Mouse (Mus musculus) heart, embryonic 10.5 days (tissue): ENCODE measurements at regions not wholly inside any gene's neighbourhood (a gene's known extent, or its start where the extent isn't known, plus 50 kb on each side); places are given as distances from the start of the nearest gene placed in this dataset.
"Not testable (repeated sequence)": the region's sequence is repeated elsewhere in the genome, so short reads cannot be mapped to it uniquely, and the experiment has no call there.

Experiments used
- DNase-seq: peaks from one replicate; pipeline ENCODE4 v3.0.0-alpha.2; 2017; ENCODE audit warnings: low spot score
- H3K27ac ChIP-seq: fragments of 300-500 bp; sonication (generic); 2 replicates; pipeline ENCODE4 v1.5.1; 2016; ENCODE audit warnings: mild to moderate bottlenecking
- H3K27me3 ChIP-seq: fragments of 300-500 bp; sonication (generic); 2 replicates; pipeline ENCODE4 v1.6.1; 2016; ENCODE audit warnings: mild to moderate bottlenecking; ENCODE audit not compliant: poor library complexity, insufficient read depth, severe bottlenecking
- H3K36me3 ChIP-seq: fragments of 300-500 bp; sonication (generic); 2 replicates; pipeline ENCODE4 v1.6.1; 2016; ENCODE audit warnings: mild to moderate bottlenecking, moderate library complexity
- H3K4me1 ChIP-seq: fragments of 300-500 bp; sonication (generic); 2 replicates; pipeline ENCODE4 v1.6.1; 2016; ENCODE audit warnings: mild to moderate bottlenecking
- H3K4me3 ChIP-seq: fragments of 300-500 bp; sonication (generic); 2 replicates; pipeline ENCODE4 v1.5.1; 2016; ENCODE audit warnings: mild to moderate bottlenecking, moderate library complexity
- H3K9me3 ChIP-seq: fragments of 300-500 bp; sonication (generic); 2 replicates; pipeline ENCODE4 v1.6.1; 2016; ENCODE audit warnings: mild to moderate bottlenecking, moderate library complexity
- WGBS: fragments of 180-500 bp; shearing (Covaris S2); methylation state at CpG from one replicate; pipeline ENCODE4 v1.1.7; 2016; 5-methylcytosine and 5-hydroxymethylcytosine counted together

DNA sequence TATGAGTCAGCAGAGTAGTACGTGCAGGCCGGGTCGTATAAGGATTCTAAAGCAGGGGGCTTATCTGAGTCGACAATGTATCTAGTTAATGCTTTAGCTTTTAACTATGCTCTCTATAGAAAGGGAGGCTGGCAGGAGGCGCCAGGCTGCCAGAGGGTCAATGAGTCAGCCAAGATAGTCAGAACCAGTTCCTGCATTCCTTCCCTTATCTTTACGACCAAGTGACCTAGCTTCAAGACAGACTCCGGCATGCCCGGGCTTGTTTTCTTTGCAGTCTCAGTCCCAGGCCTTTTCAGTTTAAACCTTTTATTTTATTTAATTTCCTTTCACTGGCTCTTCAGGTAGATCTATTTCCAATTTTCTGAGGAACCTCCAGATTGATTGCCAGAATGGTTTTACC is 374.0 kb upstream of the Nrxn1 start:
- DNase-seq: peak; percentile 76
- 38% methylated on average over 8 of the region's 8 CpGs for WGBS
- Histone ChIP-seq H3K36me3 (no peaks in the 10 kb centered on the region), H3K4me3 (no peak overlapping the region), H3K9me3 (no peaks in the 10 kb centered on the region), H3K27ac (no peak overlapping the region), H3K27me3 (no peaks in the 10 kb centered on the region), H3K4me1 (no peaks in the 10 kb centered on the region)

DNA sequence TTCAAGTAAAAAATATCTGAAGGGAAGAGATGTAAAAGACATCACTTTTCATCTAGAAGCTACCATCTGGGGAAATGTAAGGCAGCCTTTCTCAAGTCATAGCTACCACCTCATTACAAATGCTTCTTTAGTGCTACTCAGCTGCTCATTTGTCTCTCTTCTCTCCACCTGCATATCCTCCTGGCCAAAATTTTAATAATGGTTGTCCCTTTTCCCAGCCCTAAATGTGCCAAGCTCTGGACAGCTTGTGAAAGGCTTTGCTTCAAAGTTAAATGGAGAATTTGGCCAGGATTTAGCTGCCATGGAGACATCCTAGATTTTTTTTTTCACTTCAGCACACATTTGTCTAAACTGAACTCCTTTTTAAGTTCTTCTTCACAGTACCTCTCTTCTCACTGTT is 358.8 kb upstream of the Nrxn1 start:
- DNase-seq: no peak
- H3K4me1 ChIP-seq: no peaks in the 10 kb centered on the region
- no peaks in the 10 kb centered on the region for H3K36me3 ChIP-seq
- H3K9me3 ChIP-seq: no peaks in the 10 kb centered on the region
- no peaks in the 10 kb centered on the region for H3K27me3 ChIP-seq
- H3K27ac ChIP-seq: no peak overlapping the region
- H3K4me3 ChIP-seq: no peak overlapping the region

DNA sequence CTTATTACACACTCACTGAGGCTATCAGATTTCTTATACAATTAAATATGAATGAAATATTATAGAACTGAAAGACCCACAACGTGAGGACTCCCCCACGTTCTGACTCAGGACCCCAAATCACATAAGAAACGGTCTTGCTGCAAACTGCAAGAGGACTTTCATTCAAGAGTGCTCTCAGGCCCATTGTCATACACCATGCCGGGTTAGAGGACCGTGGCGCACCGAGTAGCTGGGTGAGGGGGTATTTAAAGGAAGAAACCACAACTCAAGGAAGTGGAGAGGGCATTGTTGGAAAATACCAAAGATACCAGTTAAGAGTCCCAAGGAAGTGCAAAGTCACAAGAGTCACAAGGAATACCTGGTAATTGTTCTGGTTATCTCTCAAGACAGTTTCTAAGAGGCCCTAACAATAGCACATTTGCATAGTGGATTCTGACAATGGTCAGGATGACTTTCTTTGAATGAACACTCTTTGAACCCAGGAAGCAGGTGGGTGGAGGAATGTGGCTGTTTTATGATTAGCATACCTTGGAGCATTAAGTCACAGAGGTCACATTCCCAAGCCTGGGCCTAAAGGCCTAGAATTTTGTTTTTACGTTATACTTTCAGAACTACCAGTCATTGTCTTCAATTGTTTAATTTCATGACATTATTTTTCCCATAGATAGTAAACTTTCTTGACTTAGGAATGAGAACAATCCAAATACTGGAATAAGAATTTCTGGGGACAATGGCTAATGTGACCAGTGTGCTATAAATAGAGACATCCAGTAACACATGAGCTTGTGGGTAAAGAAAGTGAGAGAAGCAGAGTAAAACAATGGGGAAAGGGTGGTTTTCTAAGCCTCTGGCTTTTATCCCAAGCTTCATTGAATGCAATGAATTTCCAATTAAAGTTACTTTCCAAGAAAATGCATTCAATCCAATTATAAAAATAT is 339.2 kb upstream of the Nrxn1 start:
- not testable (repeated sequence) for H3K4me1 ChIP-seq, H3K9me3 ChIP-seq, H3K4me3 ChIP-seq, H3K27me3 ChIP-seq, DNase-seq, H3K36me3 ChIP-seq, H3K27ac ChIP-seq
- 86% methylated on average over 8 of the region's 8 CpGs for WGBS

DNA sequence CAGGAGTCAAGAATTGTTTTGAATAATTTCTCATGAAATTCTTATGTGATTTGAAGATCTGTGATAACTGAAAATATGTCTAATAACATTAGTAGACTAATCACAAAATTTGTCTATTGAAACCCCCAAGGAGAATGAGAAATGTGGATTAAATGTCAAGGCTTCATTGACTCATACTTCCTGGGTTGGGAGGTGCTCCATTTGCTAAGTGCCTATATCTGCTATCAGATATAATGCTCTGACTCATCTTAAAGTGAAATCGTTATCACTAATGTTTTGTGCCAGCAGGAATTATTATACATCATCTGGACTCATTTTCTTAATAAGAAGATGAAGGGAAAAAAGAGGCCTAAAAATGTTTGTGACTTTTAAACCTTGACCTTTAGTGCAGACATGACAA is 337.5 kb upstream of the Nrxn1 start:
- H3K4me1 ChIP-seq: no peaks in the 10 kb centered on the region
- H3K27ac ChIP-seq: no peak overlapping the region
- no peaks in the 10 kb centered on the region for H3K36me3 ChIP-seq
- H3K9me3 ChIP-seq: no peaks in the 10 kb centered on the region
- DNase-seq: no peak
- no peaks in the 10 kb centered on the region for H3K27me3 ChIP-seq
- no peak overlapping the region for H3K4me3 ChIP-seq
- WGBS: 66% methylated on average over 1 of the region's 1 CpGs

DNA sequence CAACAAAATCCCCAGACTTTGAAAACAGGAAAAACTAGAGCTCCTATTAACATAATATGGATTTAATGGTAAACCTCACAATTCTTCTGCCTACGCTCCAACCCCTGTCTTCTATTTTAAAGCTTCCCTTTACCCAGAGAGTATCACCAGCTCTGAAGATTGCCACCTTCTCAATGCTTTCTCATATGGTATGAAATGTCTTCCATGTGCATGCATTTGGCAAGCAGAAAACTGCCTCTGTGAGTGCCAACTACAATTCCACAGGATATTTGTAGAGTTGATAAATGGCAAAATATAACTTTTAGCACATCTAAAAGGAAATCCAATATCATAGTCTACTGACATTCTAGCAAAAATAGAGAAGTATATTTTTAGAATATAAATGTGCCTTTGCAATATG is 332.2 kb upstream of the Nrxn1 start:
- Histone ChIP-seq H3K36me3 (no peaks in the 10 kb centered on the region), H3K4me3 (no peak overlapping the region), H3K27me3 (no peaks in the 10 kb centered on the region), H3K9me3 (no peaks in the 10 kb centered on the region), H3K27ac (no peak overlapping the region), H3K4me1 (no peaks in the 10 kb centered on the region)
- DNase-seq: no peak
- 84% methylated on average over 1 of the region's 1 CpGs for WGBS

DNA sequence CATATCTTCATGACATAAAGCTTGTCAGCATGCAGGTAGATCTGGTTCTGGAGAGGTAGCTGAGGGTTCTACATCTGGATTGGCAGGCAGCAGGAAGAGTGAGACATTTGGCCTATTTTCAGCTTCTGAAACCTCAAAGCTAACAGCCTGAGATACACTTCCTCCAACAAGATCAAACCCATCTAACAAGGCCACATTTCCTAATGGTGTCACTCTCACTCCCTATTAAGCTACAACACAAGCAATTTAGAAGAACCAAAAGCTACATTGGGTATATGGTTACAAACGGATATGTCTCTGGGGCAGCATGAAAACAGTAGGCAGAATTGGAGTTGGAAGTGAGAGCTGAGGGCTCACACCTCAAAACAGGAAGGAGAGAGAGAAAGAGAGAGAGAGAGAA is 325.7 kb upstream of the Nrxn1 start:
- Histone ChIP-seq H3K4me3 (no peak overlapping the region), H3K4me1 (no peaks in the 10 kb centered on the region), H3K27me3 (no peaks in the 10 kb centered on the region), H3K9me3 (no peaks in the 10 kb centered on the region), H3K27ac (no peak overlapping the region), H3K36me3 (no peaks in the 10 kb centered on the region)
- no peak for DNase-seq
- WGBS: 74% methylated on average over 1 of the region's 1 CpGs

DNA sequence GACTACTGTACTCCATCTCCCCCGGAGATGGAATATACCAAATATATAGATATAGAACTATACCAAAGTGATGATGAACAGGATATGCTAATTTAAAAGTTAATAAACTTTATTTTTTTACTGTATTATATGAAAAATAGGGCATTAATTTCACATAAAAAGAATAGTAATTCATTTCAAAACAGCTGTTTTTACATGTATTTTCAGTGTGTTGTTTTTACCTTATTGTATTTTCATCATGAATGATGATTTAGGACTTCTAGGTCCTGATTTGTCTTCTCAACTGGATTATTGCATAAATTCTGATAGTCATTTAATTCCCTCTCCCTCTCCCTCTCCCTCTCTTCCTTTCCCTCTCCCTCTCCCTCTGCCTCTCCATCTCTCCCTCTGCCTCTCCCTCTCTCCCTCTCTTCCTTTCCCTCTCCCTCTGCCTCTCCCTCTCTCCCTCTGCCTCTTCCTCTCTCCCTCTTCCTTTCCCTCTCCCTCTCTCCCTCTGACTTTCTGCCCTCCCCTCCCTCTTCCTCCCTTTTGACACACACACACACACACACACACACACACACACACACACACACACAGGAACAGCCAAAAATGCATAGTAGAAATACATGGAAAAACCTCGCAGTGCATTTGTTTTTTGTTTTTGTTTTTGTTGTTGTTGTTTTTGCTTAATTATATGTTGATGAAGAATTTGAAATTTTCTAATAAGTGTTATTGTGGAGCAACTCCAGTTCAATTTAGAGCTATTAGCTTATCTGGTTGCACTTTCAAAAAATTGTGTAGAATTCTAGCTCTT is 298.3 kb upstream of the Nrxn1 start:
- WGBS: 92% methylated on average over 2 of the region's 2 CpGs
- H3K9me3 ChIP-seq: no peaks in the 10 kb centered on the region
- no peaks in the 10 kb centered on the region for H3K4me1 ChIP-seq
- no peak for DNase-seq
- H3K36me3 ChIP-seq: no peaks in the 10 kb centered on the region
- H3K4me3 ChIP-seq: no peak overlapping the region
- H3K27ac ChIP-seq: no peak overlapping the region
- H3K27me3 ChIP-seq: no peaks in the 10 kb centered on the region

DNA sequence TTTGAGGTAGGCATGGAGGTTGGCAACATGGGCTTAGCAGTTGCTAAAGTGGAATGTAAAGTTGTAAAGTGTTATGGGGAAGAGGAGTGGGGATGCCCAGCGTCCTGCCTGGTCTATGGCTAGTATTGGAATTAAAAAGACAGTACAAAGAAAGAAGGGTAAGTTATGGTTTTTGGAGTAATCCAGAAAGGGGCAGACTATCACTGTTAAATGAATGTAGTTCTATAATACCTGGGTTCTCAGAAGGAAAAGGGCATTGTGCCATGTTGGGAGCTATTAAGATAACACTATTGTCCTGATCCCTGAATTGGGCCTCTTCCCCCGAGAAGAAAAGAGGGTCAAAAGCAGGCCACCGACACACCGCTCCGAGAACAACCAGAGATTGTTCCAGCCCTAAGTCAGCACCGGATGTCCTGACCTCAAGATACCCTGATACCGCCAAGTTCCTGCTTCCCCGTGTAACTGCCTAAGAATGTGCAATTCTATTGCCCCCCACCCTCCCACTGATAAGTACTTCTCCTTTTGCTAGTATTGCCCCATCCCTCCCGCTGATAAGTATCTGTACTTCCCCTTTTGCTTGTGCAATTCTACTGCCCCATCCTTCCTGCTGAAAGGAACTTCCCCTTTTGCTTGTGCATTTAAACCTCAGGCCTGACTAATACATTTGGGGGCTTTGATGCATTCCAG is 297.2 kb upstream of the Nrxn1 start:
- not testable (repeated sequence) for H3K27me3 ChIP-seq, H3K9me3 ChIP-seq, H3K27ac ChIP-seq, H3K4me1 ChIP-seq, H3K4me3 ChIP-seq, H3K36me3 ChIP-seq, DNase-seq
- 60% methylated on average over 9 of the region's 9 CpGs for WGBS

DNA sequence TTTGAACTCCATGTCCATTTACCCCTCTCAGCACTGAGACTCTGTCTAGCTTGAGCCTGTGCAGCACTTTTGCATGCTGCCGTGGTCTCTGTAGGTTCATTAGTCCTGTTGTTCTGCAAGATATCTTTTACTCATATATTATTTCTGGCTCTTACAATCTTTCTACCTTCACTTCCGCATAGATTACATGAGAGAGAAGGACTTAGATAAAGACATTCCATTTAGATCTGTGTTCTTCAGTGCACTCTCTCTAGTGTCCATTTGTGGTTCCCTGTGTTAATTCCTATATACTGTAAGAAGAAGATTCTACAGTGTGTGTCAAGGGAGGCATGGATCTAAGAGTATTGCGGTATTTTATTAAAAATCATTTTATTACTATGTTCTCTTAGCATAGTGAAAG is 295.6 kb upstream of the Nrxn1 start:
- Histone ChIP-seq H3K27me3 (no peaks in the 10 kb centered on the region), H3K27ac (no peak overlapping the region), H3K4me1 (no peaks in the 10 kb centered on the region), H3K9me3 (no peaks in the 10 kb centered on the region), H3K4me3 (no peak overlapping the region), H3K36me3 (no peaks in the 10 kb centered on the region)
- no peak for DNase-seq
- WGBS: 77% methylated on average over 3 of the region's 3 CpGs

DNA sequence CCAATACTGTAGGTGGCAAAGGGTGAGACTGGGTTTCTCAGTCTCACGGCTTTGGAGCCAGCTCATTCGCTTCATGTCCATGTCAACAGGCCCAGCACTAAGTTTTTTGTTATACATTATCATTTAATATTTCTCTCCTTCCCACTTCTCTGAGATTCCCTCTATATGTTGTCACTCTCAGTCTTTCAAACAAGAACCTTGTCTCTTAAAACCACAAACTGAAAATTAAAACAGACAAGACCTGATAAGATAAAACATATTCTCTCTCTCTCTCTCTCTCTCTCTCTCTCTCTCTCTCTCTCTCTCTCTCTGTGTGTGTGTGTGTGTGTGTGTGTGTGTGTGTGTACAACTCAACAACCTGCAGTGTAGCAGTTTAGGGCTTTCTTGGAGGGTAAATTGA is 295.2 kb upstream of the Nrxn1 start:
- Histone ChIP-seq H3K4me3 (no peak overlapping the region), H3K27ac (no peak overlapping the region), H3K36me3 (no peaks in the 10 kb centered on the region), H3K4me1 (no peaks in the 10 kb centered on the region), H3K9me3 (no peaks in the 10 kb centered on the region), H3K27me3 (no peaks in the 10 kb centered on the region)
- DNase-seq: no peak
- 88% methylated on average over 2 of the region's 2 CpGs for WGBS

DNA sequence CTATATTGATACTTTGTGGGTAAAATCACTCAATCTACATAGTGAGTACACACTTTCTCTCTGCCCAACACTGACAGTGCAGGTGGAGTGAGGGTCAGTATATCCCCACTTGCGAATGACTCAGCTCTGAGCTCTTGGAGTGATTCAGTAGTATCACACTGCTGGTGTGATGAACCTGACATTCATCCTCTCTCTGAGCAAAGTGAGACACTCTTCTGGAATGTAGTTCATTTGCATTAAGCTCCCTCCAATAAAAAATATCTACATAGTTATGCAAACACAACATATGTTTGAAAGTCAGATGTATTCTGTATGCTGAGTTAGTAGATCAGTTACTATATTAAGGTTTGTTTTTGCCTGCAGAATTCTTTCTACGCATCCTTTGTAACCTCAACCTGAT is 293.1 kb upstream of the Nrxn1 start:
- H3K9me3 ChIP-seq: no peaks in the 10 kb centered on the region
- no peak for DNase-seq
- no peaks in the 10 kb centered on the region for H3K27me3 ChIP-seq
- 66% methylated on average over 2 of the region's 2 CpGs for WGBS
- H3K36me3 ChIP-seq: no peaks in the 10 kb centered on the region
- no peaks in the 10 kb centered on the region for H3K4me1 ChIP-seq
- no peak overlapping the region for H3K4me3 ChIP-seq
- no peak overlapping the region for H3K27ac ChIP-seq

DNA sequence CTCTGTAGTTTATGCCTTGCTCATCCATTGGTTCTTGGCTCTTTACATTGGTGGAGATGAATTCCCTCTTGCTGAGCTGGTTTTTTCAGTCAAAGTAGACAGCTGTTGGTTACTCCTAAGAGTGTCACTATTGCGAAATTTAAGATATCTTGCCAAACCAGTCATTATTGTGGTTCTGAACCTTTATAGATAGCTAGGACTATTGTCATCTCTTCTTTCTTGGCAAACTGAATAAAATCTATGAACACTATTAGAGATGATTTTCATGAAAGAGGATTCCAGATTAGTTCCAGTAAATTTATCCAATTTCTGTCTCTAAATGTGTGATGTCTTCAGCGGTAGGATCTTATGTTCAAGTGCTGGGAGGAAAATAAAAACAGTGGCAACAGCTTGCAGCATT is 275.3 kb upstream of the Nrxn1 start:
- H3K36me3 ChIP-seq: no peaks in the 10 kb centered on the region

DNA sequence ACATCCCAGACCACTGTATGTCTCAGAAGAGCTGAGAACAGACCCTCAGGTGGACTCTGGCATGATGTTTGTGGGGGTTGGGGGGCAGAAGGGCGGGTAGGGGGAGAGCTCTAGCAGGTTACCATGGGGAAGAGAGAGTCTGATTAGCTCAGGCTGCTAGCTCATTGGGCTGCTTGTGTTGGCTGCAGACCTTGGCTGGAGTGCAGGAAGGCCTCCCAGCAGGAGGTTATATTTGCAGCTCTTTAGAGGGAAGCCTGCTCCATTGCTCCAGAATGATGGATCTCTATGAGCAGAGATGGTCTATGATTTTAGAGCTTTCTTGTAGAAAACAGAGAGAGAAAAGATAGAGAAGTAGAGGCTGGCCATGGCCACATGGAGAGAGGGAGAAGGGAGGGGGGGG is 268.4 kb upstream of the Nrxn1 start:
- Histone ChIP-seq H3K27ac (no peak overlapping the region), H3K4me3 (no peak overlapping the region), H3K4me1 (no peaks in the 10 kb centered on the region), H3K36me3 (no peaks in the 10 kb centered on the region), H3K27me3 (no peaks in the 10 kb centered on the region), H3K9me3 (no peaks in the 10 kb centered on the region)
- no peak for DNase-seq
- 60% methylated on average over 1 of the region's 1 CpGs for WGBS

More for the DNA sequence above, 275.3 kb upstream of the Nrxn1 start:
- Histone ChIP-seq H3K27me3 (no peaks in the 10 kb centered on the region), H3K27ac (no peak overlapping the region), H3K4me3 (no peak overlapping the region), H3K4me1 (no peaks in the 10 kb centered on the region), H3K9me3 (no peaks in the 10 kb centered on the region)
- WGBS: 83% methylated on average over 2 of the region's 2 CpGs
- no peak for DNase-seq
